Mouse (Mus musculus): ENCODE measurements around the gene Etnk1.

DNA sequence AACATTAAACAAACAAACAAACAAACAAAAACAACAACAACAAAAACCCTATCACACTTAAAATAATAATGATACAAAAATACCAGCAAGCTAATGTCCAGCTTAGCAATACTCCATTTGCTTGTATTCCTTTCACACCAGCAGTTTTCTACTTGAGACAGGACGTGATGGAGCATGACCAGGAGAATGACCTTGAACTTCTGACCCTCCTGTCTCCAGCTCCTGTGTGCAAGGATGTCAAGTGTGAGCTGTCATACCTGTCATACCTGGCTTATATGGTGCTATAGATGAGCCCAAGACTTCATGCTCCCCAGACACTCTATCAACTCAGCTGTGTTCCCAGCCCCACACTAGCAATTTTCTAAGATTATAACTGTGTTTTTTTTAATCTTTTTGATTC, 11.0 kb upstream of the Etnk1 start:
- TF ChIP-seq POLR2A (IDR thresholded peaks at IDR 0.05; ENCODE audit: control insufficient read depth in 1 of 2, insufficient read depth in 1 of 2, low read depth in 1 of 2, low read length in 2 of 2, poor library complexity in 1 of 2) (no peak), ETS1 (IDR thresholded peaks at IDR 0.05; ENCODE audit: low read depth, low read length) (no peak), CTCF (IDR thresholded peaks at IDR 0.05 in 2 of 3, conservative IDR thresholded peaks at IDR 0.05 in 1 of 3; ENCODE audit: control insufficient read depth in 1 of 3, insufficient read depth in 1 of 3, low read depth in 2 of 3, low read length in 3 of 3, poor library complexity in 1 of 3, severe bottlenecking in 1 of 3) (no peak), ZKSCAN1 (IDR thresholded peaks at IDR 0.05; ENCODE audit: low read depth, low read length) (no peak), USF2 (IDR thresholded peaks at IDR 0.05; ENCODE audit: borderline replicate concordance in 1 of 2, insufficient read depth in 1 of 2, low read depth in 1 of 2, low read length in 2 of 2) (no peak), MAFK (IDR thresholded peaks at IDR 0.05; ENCODE audit: borderline replicate concordance, low read depth, low read length) (no peak), TAL1 (IDR thresholded peaks at IDR 0.05; ENCODE audit: low read length) (no peak), NRF1 (IDR thresholded peaks at IDR 0.05; ENCODE audit: insufficient read depth, low read depth, low read length, poor library complexity, severe bottlenecking) (no peak), GATA1 (IDR thresholded peaks at IDR 0.05; ENCODE audit: low read depth, low read length) (no peak)

Measured in MEL (cell line).